Comparison of ENCODE assay signal across 9 mouse cellular contexts in genomic region chr9:50697706-50698041, GRCm38 (mm10). TPM values are rescaled to one million over a fixed set of nuclear protein-coding genes. Genes with fewer than 3 reads are reported as not detected.
DNase-seq lines count a peak whose midpoint lies in the region; ATAC-seq and TF ChIP-seq lines count a peak whose summit lies in the region.
"Had no signal": no experiment of that assay in that cellular context is flagged by ENCODE, and none has a peak within 500 bp of the region (broad histone marks: within the 10 kb centered on the region; RNA-seq: fewer than 3 reads in every experiment).

No protein-coding gene starts in this region.

- H3K4me2 ChIP-seq in heart, embryonic 12.5 days: peak overlapping the region; percentile 100
- peak overlapping the region; percentile 100 for H3K4me2 ChIP-seq in kidney, embryonic 15.5 days
- H3K4me2 ChIP-seq in limb, embryonic 14.5 days (replicated peaks; ENCODE audit: low read depth, low read length, severe bottlenecking): peak overlapping the region; percentile 98
- peak overlapping the region; percentile 90 for H3K4me2 ChIP-seq in midbrain, embryonic 15.5 days

- H3K9ac ChIP-seq in heart, embryonic 12.5 days: peak overlapping the region; percentile 56
- H3K9ac ChIP-seq in kidney, embryonic 15.5 days: no peak overlapping the region
- H3K9ac ChIP-seq in limb, embryonic 14.5 days (ENCODE audit: low read depth, low read length, severe bottlenecking): no peak overlapping the region
- H3K9ac ChIP-seq in midbrain, embryonic 15.5 days: peak overlapping the region; percentile 67

- H3K4me3 ChIP-seq in heart, embryonic 12.5 days: peak overlapping the region; percentile 38
- peak overlapping the region; percentile 31 for H3K4me3 ChIP-seq in kidney, embryonic 15.5 days (replicated peaks)
- peak overlapping the region; percentile 24 for H3K4me3 ChIP-seq in limb, embryonic 14.5 days (replicated peaks; ENCODE audit: low read length)
- H3K4me3 ChIP-seq in midbrain, embryonic 15.5 days: peak overlapping the region; percentile 51
- H3K4me3 ChIP-seq in testis, adult 2 months (ENCODE audit: control insufficient read depth, low read depth, low read length): peak overlapping the region; percentile 33

- no peaks in the 10 kb centered on the region for H3K9me3 ChIP-seq in heart, embryonic 12.5 days (replicated peaks)
- no peaks in the 10 kb centered on the region for H3K9me3 ChIP-seq in kidney, embryonic 15.5 days (replicated peaks)
- no peaks in the 10 kb centered on the region for H3K9me3 ChIP-seq in limb, embryonic 14.5 days (ENCODE audit: control insufficient read depth, low read length)
- no peaks in the 10 kb centered on the region for H3K9me3 ChIP-seq in midbrain, embryonic 15.5 days

- peaks cover 18% of the 10 kb centered on the region for H3K27me3 ChIP-seq in heart, embryonic 12.5 days (replicated peaks)
- H3K27me3 ChIP-seq in kidney, embryonic 15.5 days: peaks cover 30% of the 10 kb centered on the region
- H3K27me3 ChIP-seq in limb, embryonic 14.5 days (ENCODE audit: control insufficient read depth, insufficient read depth, low read length): no peaks in the 10 kb centered on the region
- H3K27me3 ChIP-seq in midbrain, embryonic 15.5 days (replicated peaks): no peaks in the 10 kb centered on the region
- no peaks in the 10 kb centered on the region for H3K27me3 ChIP-seq in testis, adult 2 months (ENCODE audit: control insufficient read depth, insufficient read depth, low read length)
- H3K27me3 ChIP-seq: Patski had no signal

- peaks cover 4% of the 10 kb centered on the region; the same call in 1 of the 2 replicates for H3K36me3 ChIP-seq in heart, embryonic 12.5 days
- no peaks in the 10 kb centered on the region; the same call in 1 of the 2 replicates for H3K36me3 ChIP-seq in kidney, embryonic 15.5 days
- H3K36me3 ChIP-seq in limb, embryonic 14.5 days (ENCODE audit: control insufficient read depth, insufficient read depth, low read length): peaks cover 18% of the 10 kb centered on the region
- peaks cover 4% of the 10 kb centered on the region; the same call in 1 of the 2 replicates for H3K36me3 ChIP-seq in midbrain, embryonic 15.5 days (replicated peaks)
- no peaks in the 10 kb centered on the region; the same call in none of the 2 replicates for H3K36me3 ChIP-seq in testis, adult 2 months (ENCODE audit: control insufficient read depth, insufficient read depth, low read length)

- DNase-seq in B cell, adult 2 months: peak; percentile 8 to 12
- DNase-seq in brain, embryonic 14.5 days (ENCODE audit: low read depth): peak; percentile 94
- peak; percentile 76 for DNase-seq in fibroblast of lung, adult 2 months (ENCODE audit: low read depth)
- DNase-seq in limb, embryonic 14.5 days (ENCODE audit: low spot score): peak; percentile 76

- WGBS in heart, embryonic 12.5 days: 2% methylated on average over 12 of the region's 12 CpGs
- WGBS in kidney, embryonic 15.5 days: 1% methylated on average over 12 of the region's 12 CpGs
- WGBS in limb, embryonic 14.5 days: 4% methylated on average over 12 of the region's 12 CpGs
- WGBS in midbrain, embryonic 15.5 days: 1% methylated on average over 12 of the region's 12 CpGs

- TF ChIP-seq POLR2A in brain, embryonic 14.5 days (IDR thresholded peaks at IDR 0.05; ENCODE audit: borderline replicate concordance, extremely low read depth, insufficient read depth, insufficient read length, poor library complexity, severe bottlenecking): no peak
- no peak for TF ChIP-seq POLR2A in limb, embryonic 14.5 days (IDR thresholded peaks at IDR 0.05; ENCODE audit: borderline replicate concordance, extremely low read depth, insufficient read depth, insufficient read length)
- TF ChIP-seq POLR2A in testis, adult 2 months (IDR thresholded peaks at IDR 0.05; ENCODE audit: control insufficient read depth, low read depth, low read length): no peak

- H3K4me1 ChIP-seq in heart, embryonic 12.5 days (replicated peaks): peaks cover 37% of the 10 kb centered on the region
- peaks cover 33% of the 10 kb centered on the region for H3K4me1 ChIP-seq in kidney, embryonic 15.5 days
- H3K4me1 ChIP-seq in limb, embryonic 14.5 days (ENCODE audit: control insufficient read depth, insufficient read depth, low read length): peaks cover 8% of the 10 kb centered on the region
- H3K4me1 ChIP-seq in midbrain, embryonic 15.5 days: peaks cover 30% of the 10 kb centered on the region
- H3K4me1 ChIP-seq in testis, adult 2 months (ENCODE audit: control insufficient read depth, insufficient read depth, low read length): peaks cover 13% of the 10 kb centered on the region

- no peak for TF ChIP-seq CTCF in brain, embryonic 14.5 days (IDR thresholded peaks at IDR 0.05; ENCODE audit: borderline replicate concordance, extremely low read depth, insufficient read depth, insufficient read length)
- no peak for TF ChIP-seq CTCF in testis, adult 2 months (IDR thresholded peaks at IDR 0.05; ENCODE audit: control insufficient read depth, insufficient read depth, insufficient replicate concordance, low read depth, low read length)

- no peak overlapping the region for H3K27ac ChIP-seq in heart, embryonic 12.5 days (ENCODE audit: poor library complexity, severe bottlenecking)
- no peak overlapping the region for H3K27ac ChIP-seq in kidney, embryonic 15.5 days
- H3K27ac ChIP-seq in limb, embryonic 14.5 days (replicated peaks; ENCODE audit: low read depth, low read length): no peak overlapping the region
- peak overlapping the region; percentile 80 for H3K27ac ChIP-seq in midbrain, embryonic 15.5 days
- no peak overlapping the region for H3K27ac ChIP-seq in testis, adult 2 months (ENCODE audit: control insufficient read depth, insufficient read depth, low read depth, low read length)

- ATAC-seq in heart, embryonic 12.5 days (ENCODE audit: insufficient number of reproducible peaks, low FRiP score): peak; percentile 38; the same call in 1 of the 2 replicates
- peak; percentile 53 for ATAC-seq in kidney, embryonic 15.5 days (replicated peaks; ENCODE audit: low FRiP score)
- ATAC-seq in limb, embryonic 14.5 days (ENCODE audit: low FRiP score, low read depth): peak; percentile 77
- ATAC-seq in midbrain, embryonic 15.5 days (replicated peaks): peak; percentile 73
- ATAC-seq: Patski had no signal

RNA-seq across cellular contexts. Expression of gene Dlat, which starts 38.1 kb away (rescaled TPM):
- 25.4 and 32.9 TPM in 2 replicates for polyA plus RNA-seq in brain, embryonic 14.5 days (2012; rRNA removed)
- 138 and 147 TPM in 2 replicates for polyA plus RNA-seq in heart, embryonic 12.5 days (2016; fragmentation: Nextera tagmentation; extraction: Ambion mirVana)
- 60.4 and 67.2 TPM in 2 replicates for polyA plus RNA-seq in kidney, embryonic 15.5 days (2015; fragmentation: Nextera tagmentation; extraction: Ambion mirVana)
- polyA plus RNA-seq in limb, embryonic 14.5 days (2012; rRNA removed): 24.3 and 30.4 TPM in 2 replicates
- polyA plus RNA-seq in limb, embryonic 14.5 days (2014; fragmentation: Nextera tagmentation; extraction: Ambion mirVana): 49.5 and 57.3 TPM in 2 replicates
- polyA plus RNA-seq in midbrain, embryonic 15.5 days (2015; fragmentation: Nextera tagmentation; extraction: Ambion mirVana): 43.9 and 51.9 TPM in 2 replicates
- 36.8 and 39.7 TPM in 2 replicates for polyA plus RNA-seq in testis, adult 2 months (2012; rRNA removed)

RNA-seq across cellular contexts. Expression of gene Dixdc1, which starts 41.6 kb away (rescaled TPM):
- polyA plus RNA-seq in brain, embryonic 14.5 days (2012; rRNA removed): 29.9 and 40.6 TPM in 2 replicates
- 9.2 and 10.8 TPM in 2 replicates for polyA plus RNA-seq in heart, embryonic 12.5 days (2016; fragmentation: Nextera tagmentation; extraction: Ambion mirVana)
- polyA plus RNA-seq in kidney, embryonic 15.5 days (2015; fragmentation: Nextera tagmentation; extraction: Ambion mirVana): 8.3 and 8.5 TPM in 2 replicates
- polyA plus RNA-seq in limb, embryonic 14.5 days (2012; rRNA removed): 16.4 and 17.5 TPM in 2 replicates
- polyA plus RNA-seq in limb, embryonic 14.5 days (2014; fragmentation: Nextera tagmentation; extraction: Ambion mirVana): 16.1 and 18.9 TPM in 2 replicates
- polyA plus RNA-seq in midbrain, embryonic 15.5 days (2015; fragmentation: Nextera tagmentation; extraction: Ambion mirVana): 33.0 and 37.9 TPM in 2 replicates
- polyA plus RNA-seq in testis, adult 2 months (2012; rRNA removed): 14.1 and 15.0 TPM in 2 replicates

RNA-seq across cellular contexts. Expression of gene 2310030G06Rik, which starts 48.7 kb away (rescaled TPM):
- 1.2 and 1.7 TPM in 2 replicates for polyA plus RNA-seq in brain, embryonic 14.5 days (2012; rRNA removed)
- polyA plus RNA-seq in heart, embryonic 12.5 days (2016; fragmentation: Nextera tagmentation; extraction: Ambion mirVana): 9.5 and 13.2 TPM in 2 replicates
- polyA plus RNA-seq in kidney, embryonic 15.5 days (2015; fragmentation: Nextera tagmentation; extraction: Ambion mirVana): 8.9 and 9.2 TPM in 2 replicates
- polyA plus RNA-seq in limb, embryonic 14.5 days (2012; rRNA removed): 3.8 and 4.9 TPM in 2 replicates
- polyA plus RNA-seq in limb, embryonic 14.5 days (2014; fragmentation: Nextera tagmentation; extraction: Ambion mirVana): 5.2 and 5.4 TPM in 2 replicates
- 1.5 and 2.3 TPM in 2 replicates for polyA plus RNA-seq in midbrain, embryonic 15.5 days (2015; fragmentation: Nextera tagmentation; extraction: Ambion mirVana)
- polyA plus RNA-seq in testis, adult 2 months (2012; rRNA removed): 1.6 and 2.1 TPM in 2 replicates

RNA-seq across cellular contexts. Expression of gene Cryab, which starts 53.5 kb away (rescaled TPM):
- polyA plus RNA-seq in brain, embryonic 14.5 days (2012; rRNA removed): 5.7 and 6.1 TPM in 2 replicates
- polyA plus RNA-seq in heart, embryonic 12.5 days (2016; fragmentation: Nextera tagmentation; extraction: Ambion mirVana): 1,032 and 1,048 TPM in 2 replicates
- 53.1 and 59.0 TPM in 2 replicates for polyA plus RNA-seq in kidney, embryonic 15.5 days (2015; fragmentation: Nextera tagmentation; extraction: Ambion mirVana)
- 78.2 and 80.7 TPM in 2 replicates for polyA plus RNA-seq in limb, embryonic 14.5 days (2012; rRNA removed)
- 87.2 and 117 TPM in 2 replicates for polyA plus RNA-seq in limb, embryonic 14.5 days (2014; fragmentation: Nextera tagmentation; extraction: Ambion mirVana)
- 10.7 and 11.8 TPM in 2 replicates for polyA plus RNA-seq in midbrain, embryonic 15.5 days (2015; fragmentation: Nextera tagmentation; extraction: Ambion mirVana)
- 4.4 and 6.0 TPM in 2 replicates for polyA plus RNA-seq in testis, adult 2 months (2012; rRNA removed)

RNA-seq across cellular contexts. Expression of gene Hspb2, which starts 54.5 kb away (rescaled TPM):
- 1.3 and 1.8 TPM in 2 replicates for polyA plus RNA-seq in brain, embryonic 14.5 days (2012; rRNA removed)
- 284 and 285 TPM in 2 replicates for polyA plus RNA-seq in heart, embryonic 12.5 days (2016; fragmentation: Nextera tagmentation; extraction: Ambion mirVana)
- polyA plus RNA-seq in kidney, embryonic 15.5 days (2015; fragmentation: Nextera tagmentation; extraction: Ambion mirVana): 8.1 and 10.5 TPM in 2 replicates
- polyA plus RNA-seq in limb, embryonic 14.5 days (2012; rRNA removed): 53.0 and 61.6 TPM in 2 replicates
- 47.8 and 78.7 TPM in 2 replicates for polyA plus RNA-seq in limb, embryonic 14.5 days (2014; fragmentation: Nextera tagmentation; extraction: Ambion mirVana)
- 0.87 and 1.1 TPM in 2 replicates for polyA plus RNA-seq in midbrain, embryonic 15.5 days (2015; fragmentation: Nextera tagmentation; extraction: Ambion mirVana)
- 2.3 and 3.6 TPM in 2 replicates for polyA plus RNA-seq in testis, adult 2 months (2012; rRNA removed)

Comparison
In these comparisons a context has a peak if more than half of its experiments do, and no peak if none do; other contexts are left out.
1. DNase-seq: peak in every context shown above with its lines; median percentile 94 in brain, embryonic 14.5 days; 76 in fibroblast of lung, adult 2 months; 76 in limb, embryonic 14.5 days; 10 in B cell, adult 2 months.
2. H3K9ac ChIP-seq: peak in heart, embryonic 12.5 days (single experiment) and midbrain, embryonic 15.5 days (single experiment); none in kidney, embryonic 15.5 days (single experiment) and limb, embryonic 14.5 days (single experiment).
3. Peak in every context shown above with its lines, with median percentiles within 50 percentile points of each other: ATAC-seq, H3K4me2 ChIP-seq and H3K4me3 ChIP-seq.